Mouse (Mus musculus): ENCODE measurements at regions not wholly inside any gene's neighbourhood (a gene's known extent, or its start where the extent isn't known, plus 50 kb on each side); places are given as distances from the start of the nearest gene placed in this dataset.
A peak's percentile ranks its signal among the peaks of the same experiment; 100 is the strongest.

- H3K9ac ChIP-seq, result no peak overlapping the region
- H3K9me3 ChIP-seq, result no peaks in the 10 kb centered on the region
- H3K27ac ChIP-seq, result no peak overlapping the region
- H3K4me3 ChIP-seq (replicated peaks), result no peak overlapping the region
- H3K4me1 ChIP-seq, result no peaks in the 10 kb centered on the region
- H3K4me2 ChIP-seq, result no peak overlapping the region
- no peaks in the 10 kb centered on the region for H3K27me3 ChIP-seq (replicated peaks)
- no peak for ATAC-seq (ENCODE audit: insufficient read depth, low FRiP score, low read depth)
- no peaks in the 10 kb centered on the region for H3K36me3 ChIP-seq
Observed at GRCm38 (mm10) chr12:107596236-107596635, 107.8 kb downstream of the 3110018I06Rik start.

- no peak for ATAC-seq (ENCODE audit: insufficient read depth, low FRiP score, low read depth)
- no peaks in the 10 kb centered on the region for H3K4me1 ChIP-seq
- WGBS, result 85% methylated on average over 5 of the region's 5 CpGs
Observed at GRCm38 (mm10) chr12:107600576-107600975, 112.1 kb downstream of the 3110018I06Rik start.

GRCm38 (mm10) chr12:107608966-107609365 lies 120.5 kb downstream of the 3110018I06Rik start:
- Histone ChIP-seq H3K4me2 (no peak overlapping the region), H3K4me1 (no peaks in the 10 kb centered on the region), H3K36me3 (no peaks in the 10 kb centered on the region), H3K9me3 (no peaks in the 10 kb centered on the region), H3K9ac (no peak overlapping the region), H3K4me3 (replicated peaks) (no peak overlapping the region), H3K27me3 (replicated peaks) (no peaks in the 10 kb centered on the region), H3K27ac (no peak overlapping the region)
- ATAC-seq (ENCODE audit: insufficient read depth, low FRiP score, low read depth), result no peak
- WGBS, result 56% methylated on average over 6 of the region's 6 CpGs

More at GRCm38 (mm10) chr12:107600576-107600975, 112.1 kb downstream of the 3110018I06Rik start:
- Histone ChIP-seq H3K27me3 (replicated peaks) (no peaks in the 10 kb centered on the region), H3K36me3 (no peaks in the 10 kb centered on the region), H3K9me3 (no peaks in the 10 kb centered on the region), H3K4me2 (no peak overlapping the region), H3K27ac (no peak overlapping the region), H3K4me3 (replicated peaks) (no peak overlapping the region), H3K9ac (no peak overlapping the region)

- H3K9ac ChIP-seq, result no peak overlapping the region
- no peaks in the 10 kb centered on the region for H3K4me1 ChIP-seq
- no peaks in the 10 kb centered on the region for H3K36me3 ChIP-seq
- 84% methylated on average over 4 of the region's 4 CpGs for WGBS
- H3K4me2 ChIP-seq, result no peak overlapping the region
- no peak overlapping the region for H3K4me3 ChIP-seq (replicated peaks)
- no peaks in the 10 kb centered on the region for H3K27me3 ChIP-seq (replicated peaks)
- H3K9me3 ChIP-seq, result no peaks in the 10 kb centered on the region
- ATAC-seq (ENCODE audit: insufficient read depth, low FRiP score, low read depth), result no peak
- H3K27ac ChIP-seq, result no peak overlapping the region
Observed at GRCm38 (mm10) chr12:107609986-107610385, 121.6 kb downstream of the 3110018I06Rik start.

- H3K4me1 ChIP-seq, result no peaks in the 10 kb centered on the region
- 70% methylated on average over 16 of the region's 16 CpGs for WGBS
- H3K9me3 ChIP-seq, result no peaks in the 10 kb centered on the region
- no peak overlapping the region for H3K4me2 ChIP-seq
- H3K27ac ChIP-seq, result peak overlapping the region; percentile 51; the same call in 1 of the 2 replicates
- H3K9ac ChIP-seq, result no peak overlapping the region
- ATAC-seq (ENCODE audit: insufficient read depth, low FRiP score, low read depth), result no peak
- H3K4me3 ChIP-seq (replicated peaks), result no peak overlapping the region
- H3K27me3 ChIP-seq (replicated peaks), result no peaks in the 10 kb centered on the region
- H3K36me3 ChIP-seq, result no peaks in the 10 kb centered on the region
Observed at GRCm38 (mm10) chr12:107617212-107617994, 129.0 kb downstream of the 3110018I06Rik start.

- Histone ChIP-seq H3K36me3 (no peaks in the 10 kb centered on the region), H3K27ac (no peak overlapping the region), H3K4me3 (replicated peaks) (no peak overlapping the region), H3K4me1 (no peaks in the 10 kb centered on the region), H3K9me3 (no peaks in the 10 kb centered on the region), H3K4me2 (no peak overlapping the region), H3K9ac (no peak overlapping the region), H3K27me3 (replicated peaks) (no peaks in the 10 kb centered on the region)
- 71% methylated on average over 3 of the region's 3 CpGs for whole genome bisulfite sequencing
- ATAC-seq (ENCODE audit: insufficient read depth, low FRiP score, low read depth), result no peak
Observed at GRCm38 (mm10) chr12:107624446-107624845, 136.0 kb downstream of the 3110018I06Rik start.

- Histone ChIP-seq H3K9me3 (no peaks in the 10 kb centered on the region), H3K4me2 (no peak overlapping the region), H3K4me3 (replicated peaks) (no peak overlapping the region), H3K4me1 (no peaks in the 10 kb centered on the region), H3K27ac (no peak overlapping the region), H3K36me3 (no peaks in the 10 kb centered on the region), H3K9ac (no peak overlapping the region), H3K27me3 (replicated peaks) (no peaks in the 10 kb centered on the region)
- 82% methylated on average over 9 of the region's 9 CpGs for WGBS
- no peak for ATAC-seq (ENCODE audit: insufficient read depth, low FRiP score, low read depth)
Observed at GRCm38 (mm10) chr12:107648008-107648407, 159.6 kb downstream of the 3110018I06Rik start.

- Histone ChIP-seq H3K36me3 (no peaks in the 10 kb centered on the region), H3K9ac (no peak overlapping the region), H3K9me3 (no peaks in the 10 kb centered on the region), H3K27ac (no peak overlapping the region), H3K27me3 (replicated peaks) (no peaks in the 10 kb centered on the region), H3K4me2 (no peak overlapping the region), H3K4me1 (no peaks in the 10 kb centered on the region), H3K4me3 (replicated peaks) (no peak overlapping the region)
- 53% methylated on average over 3 of the region's 3 CpGs for WGBS
- ATAC-seq (ENCODE audit: insufficient read depth, low FRiP score, low read depth), result no peak
Observed at GRCm38 (mm10) chr12:107652126-107652728, 163.8 kb downstream of the 3110018I06Rik start.

- H3K9me3 ChIP-seq, result no peaks in the 10 kb centered on the region
- 22% methylated on average over 7 of the region's 7 CpGs for WGBS
- no peaks in the 10 kb centered on the region for H3K36me3 ChIP-seq
- H3K9ac ChIP-seq, result no peak overlapping the region
- no peak overlapping the region for H3K4me2 ChIP-seq
- H3K4me3 ChIP-seq (replicated peaks), result no peak overlapping the region
- no peaks in the 10 kb centered on the region for H3K27me3 ChIP-seq (replicated peaks)
- H3K4me1 ChIP-seq, result no peaks in the 10 kb centered on the region
- ATAC-seq (ENCODE audit: insufficient read depth, low FRiP score, low read depth), result no peak
- no peak overlapping the region for H3K27ac ChIP-seq
Observed at GRCm38 (mm10) chr12:107653131-107653530, 164.7 kb downstream of the 3110018I06Rik start.

- Histone ChIP-seq H3K4me3 (replicated peaks) (no peak overlapping the region), H3K27ac (no peak overlapping the region), H3K9me3 (no peaks in the 10 kb centered on the region), H3K4me2 (no peak overlapping the region), H3K27me3 (replicated peaks) (no peaks in the 10 kb centered on the region), H3K9ac (no peak overlapping the region), H3K4me1 (no peaks in the 10 kb centered on the region), H3K36me3 (no peaks in the 10 kb centered on the region)
- ATAC-seq (ENCODE audit: insufficient read depth, low FRiP score, low read depth), result no peak
- WGBS, result 67% methylated on average over 5 of the region's 5 CpGs
Observed at GRCm38 (mm10) chr12:107656846-107657245, 168.4 kb downstream of the 3110018I06Rik start.

- H3K9me3 ChIP-seq, result no peaks in the 10 kb centered on the region
- no peaks in the 10 kb centered on the region for H3K36me3 ChIP-seq
- no peaks in the 10 kb centered on the region for H3K27me3 ChIP-seq (replicated peaks)
- H3K4me1 ChIP-seq, result no peaks in the 10 kb centered on the region
- H3K9ac ChIP-seq, result no peak overlapping the region
- no peak overlapping the region for H3K4me3 ChIP-seq (replicated peaks)
- 81% methylated on average over 12 of the region's 12 CpGs for WGBS
- ATAC-seq (ENCODE audit: insufficient read depth, low FRiP score, low read depth), result no peak
- no peak overlapping the region for H3K27ac ChIP-seq
- H3K4me2 ChIP-seq, result no peak overlapping the region
Observed at GRCm38 (mm10) chr12:107658241-107658640, 169.8 kb downstream of the 3110018I06Rik start.

GRCm38 (mm10) chr12:107658821-107659220 lies 170.4 kb downstream of the 3110018I06Rik start:
- H3K36me3 ChIP-seq, result no peaks in the 10 kb centered on the region
- 84% methylated on average over 9 of the region's 9 CpGs for WGBS
- H3K27me3 ChIP-seq (replicated peaks), result no peaks in the 10 kb centered on the region
- no peak overlapping the region for H3K4me2 ChIP-seq
- no peaks in the 10 kb centered on the region for H3K9me3 ChIP-seq
- H3K4me3 ChIP-seq (replicated peaks), result no peak overlapping the region
- no peaks in the 10 kb centered on the region for H3K4me1 ChIP-seq
- no peak for ATAC-seq (ENCODE audit: insufficient read depth, low FRiP score, low read depth)
- H3K9ac ChIP-seq, result no peak overlapping the region
- no peak overlapping the region for H3K27ac ChIP-seq
